Mouse (Mus musculus): ENCODE measurements around the gene Nrcam.

Nrcam gene

DNA sequence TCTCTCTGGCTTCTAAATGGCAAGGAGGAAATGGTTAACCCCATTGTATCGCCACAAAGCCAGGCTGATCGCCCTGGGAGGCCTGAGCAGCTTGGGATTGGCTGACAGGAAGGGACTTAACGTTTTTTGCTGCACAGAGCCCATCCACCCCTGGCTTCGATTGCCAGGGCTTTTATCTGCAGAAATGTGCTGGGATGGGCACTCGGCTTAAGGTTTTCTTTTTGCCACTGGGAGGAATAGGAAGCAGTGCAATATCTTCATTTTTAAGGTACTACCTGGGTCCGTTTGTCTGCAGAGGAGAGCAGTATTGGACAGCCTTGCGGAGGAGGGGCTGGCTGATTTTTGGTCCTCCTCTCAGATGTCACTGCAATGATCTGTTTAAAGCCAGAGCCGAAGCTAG, 110.2 kb downstream of the Nrcam start:
- DNase-seq, result peak in 1 of 2 experiments; percentile 7

DNA sequence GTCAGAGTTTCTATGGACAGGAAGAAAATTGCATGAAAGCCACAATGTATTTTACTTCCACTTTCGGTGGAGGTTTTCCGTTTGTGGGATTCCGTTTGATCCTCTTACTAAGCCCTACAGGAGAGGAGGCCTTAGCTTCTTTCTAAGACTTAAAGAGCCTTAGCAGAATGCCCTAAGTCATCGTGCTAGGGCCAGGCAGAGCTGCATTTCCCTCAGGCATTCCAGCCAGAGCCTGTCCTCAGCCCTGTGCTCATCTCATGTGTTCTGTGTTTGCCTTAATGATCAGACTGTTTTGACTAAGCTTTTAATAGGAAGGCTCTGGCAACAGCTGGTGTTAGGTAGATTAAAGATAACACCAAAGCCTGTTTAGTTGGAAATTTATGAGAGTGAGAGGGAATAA, 111.5 kb downstream of the Nrcam start:
- no peak for DNase-seq

DNA sequence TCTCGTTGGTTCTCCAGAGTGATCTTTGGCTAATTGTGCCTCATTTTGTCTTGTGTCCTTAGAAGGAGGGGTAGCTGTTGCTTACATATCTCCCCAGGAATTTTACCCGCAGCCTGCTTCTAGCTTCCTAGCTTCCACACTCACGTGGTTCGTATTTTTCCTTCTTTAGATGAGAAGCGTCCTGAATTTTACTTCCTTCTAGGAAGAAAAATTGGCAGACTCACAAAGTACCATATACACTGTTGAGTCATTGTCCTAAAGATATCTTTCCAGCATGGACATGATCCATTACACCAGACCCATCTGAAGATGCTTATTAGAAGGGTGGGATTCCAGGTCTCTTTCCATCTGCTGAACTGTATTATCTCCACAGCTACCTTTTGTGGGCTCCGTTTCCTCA, 122.2 kb downstream of the Nrcam start:
- no peak for DNase-seq

DNA sequence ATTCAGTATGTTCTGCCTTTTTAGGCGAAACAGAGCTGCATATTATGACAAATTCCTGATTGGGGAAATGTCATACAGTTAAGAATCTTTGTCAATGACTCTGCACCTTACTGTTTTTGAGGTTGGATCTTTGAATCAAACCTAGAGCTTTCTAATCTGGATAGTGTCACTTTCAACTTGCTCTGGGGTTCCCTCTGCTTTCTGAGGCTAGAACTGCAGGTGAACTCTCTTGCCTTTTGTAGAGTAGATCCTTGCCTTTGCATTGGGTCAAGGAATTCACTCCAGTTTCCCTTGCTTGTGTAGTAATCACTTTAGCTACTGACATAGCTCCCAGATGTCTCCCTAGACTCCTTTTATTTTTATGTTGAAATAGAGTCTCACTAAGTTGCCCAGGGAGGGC, 123.1 kb downstream of the Nrcam start:
- peak; percentile 18 for DNase-seq

DNA sequence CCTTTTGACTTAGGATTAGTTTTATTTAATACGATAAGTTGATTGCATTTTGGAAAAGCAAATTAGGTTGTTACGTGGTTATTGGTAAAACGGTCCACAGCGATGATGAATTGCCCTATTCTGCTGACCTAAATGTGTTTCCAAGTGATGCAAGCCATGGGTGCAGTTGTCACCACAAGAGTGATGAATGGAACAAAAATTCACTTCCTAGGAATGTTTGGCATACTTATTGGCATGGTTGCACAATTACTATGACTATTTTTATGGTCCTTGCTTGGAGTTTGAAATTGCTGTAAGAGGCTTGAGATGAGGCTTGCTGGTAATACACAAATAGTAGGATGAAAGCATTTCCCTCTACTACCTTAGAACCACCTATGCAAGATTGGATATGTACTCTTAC, 125.1 kb downstream of the Nrcam start:
- DNase-seq, result no peak

DNA sequence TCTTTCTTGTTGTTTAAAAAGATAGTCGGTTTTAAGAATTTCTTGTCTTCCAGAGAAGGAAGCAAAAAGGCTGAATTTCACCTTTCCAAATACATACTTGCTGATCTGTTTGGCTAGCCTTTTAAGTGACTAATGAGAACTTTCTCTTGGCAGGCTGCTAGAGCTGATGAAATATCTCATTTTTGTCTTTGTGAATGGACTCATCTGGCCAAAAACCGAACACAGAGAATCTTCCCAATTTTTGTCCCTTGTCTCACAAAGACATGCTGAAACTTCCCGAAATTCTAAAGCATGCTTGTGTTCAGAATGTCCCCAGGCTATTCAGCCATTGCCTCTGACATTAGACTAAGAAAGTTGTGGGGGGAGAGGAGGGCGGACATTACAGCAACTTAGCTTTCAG, 129.3 kb downstream of the Nrcam start:
- DNase-seq, result no peak

DNA sequence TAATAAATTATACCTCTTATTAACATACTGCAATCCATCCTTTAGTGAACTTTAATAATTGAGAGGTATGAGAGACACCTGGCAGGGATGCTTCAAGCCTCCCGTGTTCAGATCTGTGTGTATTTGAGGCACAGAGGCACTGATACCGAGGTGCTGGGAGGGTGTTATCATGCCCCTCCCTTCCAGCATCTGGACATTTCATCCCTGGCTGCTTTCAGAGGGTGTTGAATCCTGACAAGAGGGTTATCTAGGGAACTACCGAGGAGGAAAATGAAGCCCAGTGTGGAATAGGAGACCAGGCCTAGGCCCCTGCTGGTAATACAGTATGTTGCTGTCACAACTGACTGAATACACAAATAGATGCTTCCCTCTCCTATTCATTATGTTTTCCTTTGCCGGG, 133.8 kb downstream of the Nrcam start:
- no peak for DNase-seq

DNA sequence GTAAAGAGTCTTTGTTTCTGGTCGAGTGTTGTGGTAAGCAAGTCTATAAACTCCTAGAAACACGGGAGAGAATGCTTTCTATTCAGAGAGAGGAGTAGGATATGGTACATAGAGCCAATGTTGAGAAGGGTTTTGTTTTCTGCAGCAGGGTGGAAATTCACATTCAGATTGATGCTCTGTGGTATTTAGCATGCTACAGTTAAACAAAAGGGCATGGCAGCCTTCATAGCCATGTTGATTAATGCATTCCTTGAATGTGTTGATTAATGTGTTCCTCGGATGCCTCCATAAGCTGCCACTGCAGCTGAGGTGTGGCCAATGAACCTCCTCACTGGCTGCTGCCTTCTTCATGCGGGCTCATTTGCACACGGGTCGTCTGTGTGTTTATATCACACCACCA, 134.3 kb downstream of the Nrcam start:
- DNase-seq, result no peak

DNA sequence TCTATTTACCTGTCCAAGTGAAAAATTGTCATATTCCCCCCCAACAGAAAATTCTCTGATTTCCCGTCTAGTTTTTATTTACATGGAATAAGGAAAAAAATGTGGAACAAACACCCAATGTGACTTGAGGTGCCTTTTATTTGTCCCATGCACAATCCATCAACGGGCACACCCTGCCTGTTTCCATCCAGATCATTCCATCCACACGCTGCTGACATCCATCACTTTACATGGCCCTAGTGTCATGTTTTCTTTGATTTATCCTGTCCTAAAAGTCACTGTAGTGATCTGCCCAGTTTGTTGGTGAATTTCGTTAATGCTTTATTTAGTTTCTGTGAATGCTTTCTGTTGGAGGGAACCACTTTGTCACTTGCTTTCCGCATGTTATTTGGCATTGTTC, 142.4 kb downstream of the Nrcam start:
- no peak for DNase-seq

DNA sequence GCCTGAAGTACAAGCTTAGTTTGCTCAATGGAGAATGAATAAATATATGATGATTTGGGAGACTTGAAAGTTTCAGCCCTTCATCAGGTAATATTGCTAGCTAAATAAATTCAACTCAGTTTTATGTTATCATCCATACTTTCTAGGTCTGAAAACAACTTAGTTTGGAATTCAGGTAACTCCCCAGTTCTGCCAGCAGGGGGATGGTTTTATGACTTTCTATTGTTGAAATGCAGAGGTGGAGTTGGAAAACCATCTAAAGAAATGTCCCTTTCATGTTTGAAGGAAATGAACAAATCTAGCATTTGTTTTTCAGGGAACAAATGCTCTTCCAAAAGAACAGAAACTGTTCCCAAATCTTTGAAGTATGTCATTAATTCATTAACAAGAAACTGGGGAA, 146.7 kb downstream of the Nrcam start:
- DNase-seq, result no peak

DNA sequence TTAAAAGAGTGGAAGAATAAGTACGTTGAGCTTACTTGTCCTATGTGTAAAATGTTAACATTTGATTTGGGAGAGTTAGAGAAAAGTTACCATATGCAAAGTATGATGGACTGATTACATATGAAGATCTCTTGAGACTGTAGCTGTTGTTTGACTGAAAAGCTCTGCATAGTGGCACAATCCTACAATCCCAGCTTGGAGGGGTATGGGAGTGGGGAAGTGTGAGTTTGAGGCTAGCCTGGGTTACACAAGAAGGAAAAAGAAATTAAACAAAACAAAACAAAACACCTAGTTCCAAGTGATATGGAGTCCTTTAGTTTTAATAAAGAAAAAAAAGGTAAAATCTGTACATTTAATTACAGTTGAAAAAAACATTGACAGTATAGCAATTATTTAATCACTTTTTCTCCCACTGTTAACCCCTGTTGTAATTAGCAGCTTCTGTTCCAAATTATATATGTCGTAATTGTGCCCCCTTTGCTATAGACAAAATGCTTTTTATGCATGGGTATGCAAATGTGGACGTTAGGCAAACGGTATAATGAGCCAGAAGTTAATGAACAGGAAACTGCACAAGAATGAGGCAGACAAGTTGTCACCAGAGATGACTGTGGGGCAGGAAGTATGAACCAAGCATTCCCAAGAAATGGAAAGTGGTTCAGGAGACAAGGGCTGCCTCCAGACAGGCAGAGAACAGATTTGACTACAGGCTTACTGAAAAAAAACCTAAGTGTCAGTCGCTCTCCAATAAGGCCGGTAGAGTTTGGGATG, 150.8 kb downstream of the Nrcam start:
- DNase-seq, result no peak

DNA sequence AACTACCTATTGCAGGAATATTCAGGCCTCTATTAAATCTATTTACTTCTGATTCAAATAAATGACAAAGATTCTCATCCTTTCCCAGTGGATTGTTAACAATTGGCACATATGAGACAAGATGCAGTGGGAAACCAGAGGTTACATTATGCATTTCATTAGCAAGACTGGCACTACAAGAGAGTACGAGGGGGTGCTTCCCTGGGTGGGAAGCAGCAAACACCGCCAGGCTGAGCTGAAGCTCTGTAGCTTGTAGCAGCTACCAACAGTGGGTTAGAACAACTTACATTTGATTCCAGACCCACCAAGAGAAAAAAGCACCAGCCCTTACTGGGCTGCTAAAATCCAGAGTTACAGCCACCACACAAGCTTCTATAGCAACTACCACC, 151.3 kb downstream of the Nrcam start:
- DNase-seq, result no peak

DNA sequence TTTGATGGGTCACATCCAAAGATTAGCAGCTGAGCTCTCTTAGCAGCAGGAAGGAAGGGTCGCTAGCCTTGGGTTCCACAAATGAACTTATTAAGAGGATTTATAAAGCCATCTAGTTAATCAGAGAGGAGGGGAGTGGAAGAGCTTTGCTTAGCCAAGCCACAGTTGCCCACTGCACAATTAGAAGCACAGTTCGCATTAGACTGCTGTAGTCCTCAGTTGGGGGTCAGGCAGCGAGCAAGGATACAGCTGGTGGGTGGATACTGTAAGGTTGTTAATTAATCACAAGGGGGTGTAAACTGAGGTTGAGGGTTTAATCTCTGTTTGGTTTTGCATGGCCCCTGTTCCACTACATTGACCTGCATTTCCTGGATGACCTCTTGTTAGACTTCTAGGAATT, 152.7 kb downstream of the Nrcam start:
- DNase-seq, result no peak

DNA sequence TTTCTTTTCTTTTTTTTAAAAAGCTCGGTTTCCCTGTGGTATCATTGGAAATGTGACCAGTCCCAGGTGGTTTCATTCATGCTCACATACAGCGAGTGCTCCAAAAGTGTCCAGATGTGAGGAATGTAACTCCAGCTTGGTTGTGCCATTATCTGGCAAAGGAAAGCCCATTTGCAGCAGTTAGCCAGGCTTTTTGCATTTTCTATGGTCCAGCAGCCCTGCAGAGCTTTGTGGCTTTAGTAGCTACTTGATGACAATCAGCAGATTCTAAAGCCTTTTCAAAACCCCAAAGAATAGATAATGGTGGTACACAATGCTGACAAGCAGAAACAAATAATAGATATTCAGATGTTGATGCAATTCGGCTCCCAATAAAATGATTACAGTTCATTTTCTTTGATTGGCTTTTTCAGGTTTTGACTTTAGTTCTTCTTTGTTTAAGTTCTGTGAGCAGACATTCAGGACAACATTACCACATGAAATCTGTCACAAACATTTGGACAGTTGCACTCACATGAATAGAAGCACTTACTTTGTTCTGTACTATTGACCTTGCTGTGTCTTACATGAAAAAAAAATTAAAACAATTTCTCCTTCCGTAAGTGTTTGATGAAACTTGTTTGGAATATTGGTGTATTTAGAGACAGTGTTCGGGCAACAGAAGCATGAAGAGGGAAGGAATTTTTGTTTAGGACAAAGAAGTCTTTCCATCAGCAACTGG, 164.2 kb downstream of the Nrcam start:
- no peak for DNase-seq

DNA sequence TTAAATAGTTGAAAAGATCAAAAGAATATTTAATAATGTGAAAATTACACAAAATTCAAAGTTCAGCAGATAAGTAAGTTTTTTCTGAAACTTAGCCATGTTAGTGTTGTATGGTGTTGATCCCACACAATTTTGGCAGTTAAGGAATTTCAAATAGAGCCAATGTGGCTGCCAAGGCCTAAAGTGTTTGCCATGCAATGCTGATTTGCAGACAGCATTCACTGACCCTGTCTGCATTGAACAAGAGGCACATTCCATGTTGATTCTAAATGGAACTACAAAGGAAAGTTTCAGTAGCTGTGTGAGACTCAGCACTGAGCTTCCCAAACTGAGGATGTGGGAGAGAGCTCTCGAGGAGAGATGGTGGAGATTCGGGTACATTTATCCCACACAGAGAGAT, 169.1 kb downstream of the Nrcam start:
- no peak for DNase-seq

DNA sequence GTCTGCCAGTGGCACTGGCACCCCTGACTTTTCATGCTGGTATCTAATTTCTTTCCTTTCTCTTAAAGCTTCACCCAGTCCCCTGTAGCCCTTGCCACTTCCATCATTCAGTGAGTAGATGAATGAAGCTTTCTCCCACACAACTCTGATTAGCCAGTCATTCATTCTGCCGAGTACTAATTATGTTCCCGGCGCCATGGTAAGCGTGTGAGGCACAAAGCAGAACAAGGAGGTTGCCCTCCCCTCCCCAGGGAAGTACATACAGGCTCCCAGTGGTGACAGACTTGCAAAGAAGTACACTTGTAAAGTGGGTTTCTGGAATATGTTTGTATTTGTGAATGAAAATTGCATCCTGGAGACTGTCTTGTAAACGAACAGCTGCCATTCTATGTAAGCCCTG, 170.2 kb downstream of the Nrcam start:
- DNase-seq, result no peak

DNA sequence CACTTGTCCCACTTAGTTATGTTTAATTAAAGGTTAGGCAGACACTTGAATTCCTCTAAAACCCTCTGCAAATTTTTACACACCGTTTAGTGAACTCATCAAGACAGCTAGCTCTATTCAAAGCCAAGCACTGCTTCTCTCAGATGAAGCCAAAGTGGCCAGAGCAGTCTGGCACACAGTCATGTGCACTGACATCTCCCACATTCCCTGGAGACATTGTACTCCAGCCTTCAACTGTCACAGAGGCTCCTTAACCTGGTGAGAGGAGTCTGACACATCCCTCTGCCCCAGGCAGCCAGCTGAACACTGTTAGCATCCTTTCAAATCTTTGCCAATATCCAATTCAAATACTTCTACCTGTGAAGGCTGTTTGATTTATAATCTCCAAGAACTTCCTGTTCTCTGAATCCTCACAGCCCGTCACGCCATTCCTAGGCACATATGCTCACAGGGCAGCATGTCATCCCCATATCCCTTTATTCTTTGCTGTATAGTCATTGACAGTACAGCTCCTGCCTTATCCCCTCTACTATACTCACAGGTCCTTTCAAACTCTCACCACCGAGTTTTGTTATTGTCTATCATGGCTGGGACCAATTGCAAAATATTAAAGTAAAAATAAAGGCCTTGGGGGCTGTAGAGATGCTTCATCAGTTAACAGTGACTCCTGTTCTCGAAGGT, 173.3 kb downstream of the Nrcam start:
- DNase-seq, result no peak

DNA sequence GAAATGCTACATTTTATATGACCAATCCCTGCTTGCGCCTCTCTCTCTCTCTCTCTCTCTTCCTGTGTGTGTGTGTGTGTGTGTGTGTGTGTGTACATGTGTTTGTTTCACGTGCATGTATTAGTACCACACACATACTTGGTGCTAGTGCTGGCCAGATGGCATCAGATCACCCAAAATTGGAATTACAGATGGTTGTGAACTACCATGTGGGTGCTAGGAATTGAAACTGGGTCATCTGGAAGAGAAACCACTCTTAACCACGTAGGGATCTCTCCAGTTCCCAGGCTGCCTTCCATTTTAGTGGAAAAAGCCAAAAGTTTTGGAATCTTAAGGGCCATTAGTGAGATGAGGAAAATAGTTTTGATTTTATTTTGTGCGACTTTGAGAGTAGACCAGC, 175.1 kb downstream of the Nrcam start:
- no peak for DNase-seq

DNA sequence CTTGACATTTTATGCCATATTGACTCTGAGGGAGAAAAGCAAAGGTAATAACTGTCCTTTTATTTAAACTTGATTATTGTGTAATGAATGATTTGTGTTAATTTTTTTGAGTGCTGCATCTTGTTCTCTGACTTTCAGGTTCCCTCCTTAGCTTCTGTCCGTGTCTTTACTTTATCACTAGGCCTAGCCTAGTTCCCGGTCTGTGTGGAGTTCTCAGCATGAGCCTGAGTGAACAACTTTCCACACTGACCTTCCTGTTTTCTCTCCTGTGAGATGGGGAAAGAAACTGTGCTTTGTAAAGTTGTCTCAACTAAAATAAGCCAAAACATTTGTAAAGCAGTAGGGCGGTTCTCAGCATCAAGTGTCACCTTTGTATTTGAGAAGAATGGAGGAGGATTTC, 179.9 kb downstream of the Nrcam start:
- no peak for DNase-seq

DNA sequence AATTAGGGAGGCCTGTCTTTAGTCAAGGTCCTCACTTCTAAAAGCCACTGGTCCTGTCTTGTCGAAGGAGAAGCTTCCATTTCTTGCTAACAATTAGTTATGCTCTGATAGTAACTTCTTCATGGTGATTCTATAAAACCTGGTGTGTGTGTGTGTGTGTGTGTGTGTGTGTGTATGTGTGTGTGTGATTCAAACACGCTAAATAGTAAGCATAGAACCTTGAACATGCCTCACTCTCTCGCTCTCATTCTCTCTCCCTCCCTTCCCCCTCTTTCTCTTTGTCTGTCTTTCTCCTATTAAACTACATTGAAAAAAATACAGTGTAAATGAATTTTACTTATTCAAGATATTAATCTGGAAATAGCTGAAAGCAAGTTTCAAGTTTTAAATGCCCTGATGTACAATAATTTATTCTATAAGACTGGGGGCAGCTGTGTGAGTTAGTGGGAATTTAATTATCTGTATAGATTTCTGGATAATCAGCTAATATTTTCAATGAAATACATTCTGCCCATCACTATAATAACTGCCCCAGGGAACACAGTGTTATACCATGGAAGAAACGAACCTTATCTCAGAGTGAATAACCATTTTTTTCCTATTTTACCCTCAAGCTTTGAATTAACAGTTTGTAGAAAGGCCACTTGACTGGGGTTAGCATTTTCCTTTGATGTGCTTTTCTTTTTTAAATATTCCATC, 180.9 kb downstream of the Nrcam start:
- no peak for DNase-seq

DNA sequence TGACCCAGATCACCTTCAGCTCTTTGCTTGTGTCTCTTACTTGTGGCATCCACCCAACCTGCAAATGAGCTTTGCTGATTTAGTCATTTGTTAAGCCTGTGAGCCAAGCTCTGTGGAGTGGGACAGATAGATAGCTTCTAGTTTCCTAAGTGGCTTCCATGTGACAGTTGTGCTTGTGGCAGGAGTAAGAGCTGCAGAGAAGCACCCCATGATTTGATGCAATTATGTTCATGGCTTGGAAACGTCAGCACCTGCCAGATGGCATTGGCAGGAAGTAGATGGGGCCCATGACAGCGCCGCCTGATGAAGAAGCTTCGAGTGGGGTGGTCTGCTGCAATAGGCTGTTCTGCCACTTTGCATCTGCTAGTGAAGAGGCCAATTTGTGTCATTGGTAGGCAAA, 186.4 kb downstream of the Nrcam start:
- no peak for DNase-seq

DNA sequence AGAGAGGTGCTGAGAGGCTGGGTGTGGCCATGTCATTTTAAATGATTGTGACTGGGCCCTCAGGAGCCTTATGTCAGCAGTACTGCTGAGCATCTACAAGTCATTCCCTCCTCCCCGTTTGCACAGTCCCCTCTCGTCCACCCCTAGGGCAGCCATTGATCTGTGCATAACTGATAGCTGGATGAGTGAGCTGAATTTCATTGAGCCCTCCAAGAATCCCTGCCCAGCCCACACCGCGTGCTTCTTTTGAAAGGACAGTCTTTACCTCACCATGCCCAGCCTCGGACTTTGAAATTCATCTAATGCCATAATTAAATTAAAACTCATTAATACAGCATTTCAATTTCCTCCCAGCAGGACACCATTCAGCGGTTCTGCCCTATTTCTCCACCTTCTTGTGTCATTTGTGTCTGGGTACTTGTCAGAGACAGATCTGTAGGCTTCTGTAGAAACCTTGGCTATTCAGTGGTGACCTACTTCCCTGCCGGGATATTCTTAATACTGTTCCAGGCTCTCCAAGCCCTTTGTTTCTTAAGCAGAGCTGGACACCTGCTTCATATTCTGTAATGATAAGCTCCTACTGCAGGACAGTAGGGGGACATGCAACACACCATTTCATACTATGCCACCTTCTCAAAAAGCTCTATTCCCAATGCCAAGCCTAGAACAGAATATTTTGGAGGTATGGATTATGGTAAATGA, 190.9 kb downstream of the Nrcam start:
- no peak for DNase-seq

DNA sequence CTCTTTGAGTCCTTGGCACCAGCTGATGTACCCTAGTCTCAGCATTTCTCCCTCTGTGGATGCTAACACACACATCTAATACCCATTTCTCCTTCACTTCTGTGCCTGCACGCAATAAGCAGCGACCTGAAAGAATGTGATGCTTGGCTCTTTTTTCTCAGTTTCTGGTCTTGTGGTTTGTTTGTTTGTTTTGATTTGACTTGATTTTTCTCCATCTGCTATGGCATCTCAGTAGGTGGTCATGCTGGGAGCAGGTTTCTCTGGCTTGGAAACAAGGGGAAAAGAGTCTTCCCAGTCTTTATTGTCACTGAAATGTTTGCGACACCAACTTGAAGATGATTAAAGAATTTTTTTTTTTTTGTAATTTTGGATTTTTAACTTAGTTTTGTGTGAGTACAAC, 192.8 kb downstream of the Nrcam start:
- no peak for DNase-seq
